Mouse (Mus musculus): Measurements from ENCODE around the gene Sdhaf1.

Gene Sdhaf1

GRCm38 (mm10) chr7:30294296-30294695, 29.4 kb downstream of the Sdhaf1 start:
- no peak for DNase-seq (ENCODE audit: low spot score in 2 of 2)

DNA sequence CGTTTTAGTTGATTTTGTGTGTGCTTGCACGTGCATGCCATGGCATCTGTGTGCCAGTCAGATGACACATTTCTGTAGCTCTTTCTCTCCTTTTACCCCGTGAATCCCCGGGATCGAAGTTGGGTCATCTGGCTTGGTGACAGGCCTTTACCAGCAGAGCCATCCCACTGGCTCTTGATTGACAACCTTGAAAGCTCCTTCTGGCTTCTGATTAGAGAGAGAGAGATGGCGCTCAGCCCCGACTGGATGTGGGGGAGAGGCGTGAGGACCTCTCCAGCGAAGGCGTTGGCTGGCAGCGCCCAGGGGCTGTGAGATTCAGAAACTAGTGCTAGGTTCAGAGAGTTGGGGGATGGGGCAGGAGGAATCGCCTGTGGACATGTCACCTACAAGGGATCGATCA, 29.9 kb downstream of the Sdhaf1 start:
- DNase-seq (ENCODE audit: low spot score in 2 of 2) = no peak

GRCm38 (mm10) chr7:30291215-30292131, 32.2 kb downstream of the Sdhaf1 start, which contains the start of gene Clip3:
Clip3 (plus strand) TSS chr7:30291728.
- DNase-seq (ENCODE audit: low spot score in 2 of 2) = peak in 1 of 2 experiments; percentile 35

DNA sequence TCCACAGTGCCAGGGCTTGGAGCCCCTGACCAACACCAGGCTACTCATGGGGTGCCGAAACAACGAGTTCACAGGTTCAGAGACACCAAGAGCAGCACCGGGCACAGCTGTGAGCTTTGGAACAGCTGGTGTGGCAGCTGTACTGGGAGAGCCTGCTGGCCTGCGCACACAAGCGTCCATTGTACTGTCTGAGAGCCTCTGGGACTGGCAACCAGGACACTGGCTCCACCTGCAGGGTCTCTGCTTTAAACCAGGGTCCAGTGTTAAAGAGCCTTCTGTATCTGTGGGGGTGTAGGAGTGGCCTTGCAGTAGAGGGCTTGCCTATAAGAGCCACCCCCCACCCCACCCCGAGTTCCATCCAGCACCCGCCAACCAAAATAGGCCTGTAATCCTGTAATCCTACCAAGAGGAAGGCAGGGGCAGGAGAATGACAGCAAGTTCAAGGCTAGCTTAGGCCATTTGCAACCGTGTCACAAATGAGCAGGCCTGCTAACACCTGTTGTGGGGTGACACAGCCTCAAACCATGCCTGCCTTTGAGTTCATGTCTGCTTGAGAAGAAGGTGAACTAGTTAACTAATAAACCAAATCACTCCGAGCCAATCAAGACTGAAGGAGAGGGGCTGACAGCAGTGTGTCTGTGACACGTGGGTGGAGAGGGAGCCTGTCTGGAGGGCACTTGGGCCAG, 33.8 kb downstream of the Sdhaf1 start:
- no peak for DNase-seq (ENCODE audit: low spot score in 2 of 2)

GRCm38 (mm10) chr7:30289071-30289713, 34.5 kb downstream of the Sdhaf1 start:
- no peak for DNase-seq (ENCODE audit: low spot score in 2 of 2)

GRCm38 (mm10) chr7:30288046-30288445, 35.6 kb downstream of the Sdhaf1 start:
- DNase-seq (ENCODE audit: low spot score in 2 of 2) = no peak

DNA sequence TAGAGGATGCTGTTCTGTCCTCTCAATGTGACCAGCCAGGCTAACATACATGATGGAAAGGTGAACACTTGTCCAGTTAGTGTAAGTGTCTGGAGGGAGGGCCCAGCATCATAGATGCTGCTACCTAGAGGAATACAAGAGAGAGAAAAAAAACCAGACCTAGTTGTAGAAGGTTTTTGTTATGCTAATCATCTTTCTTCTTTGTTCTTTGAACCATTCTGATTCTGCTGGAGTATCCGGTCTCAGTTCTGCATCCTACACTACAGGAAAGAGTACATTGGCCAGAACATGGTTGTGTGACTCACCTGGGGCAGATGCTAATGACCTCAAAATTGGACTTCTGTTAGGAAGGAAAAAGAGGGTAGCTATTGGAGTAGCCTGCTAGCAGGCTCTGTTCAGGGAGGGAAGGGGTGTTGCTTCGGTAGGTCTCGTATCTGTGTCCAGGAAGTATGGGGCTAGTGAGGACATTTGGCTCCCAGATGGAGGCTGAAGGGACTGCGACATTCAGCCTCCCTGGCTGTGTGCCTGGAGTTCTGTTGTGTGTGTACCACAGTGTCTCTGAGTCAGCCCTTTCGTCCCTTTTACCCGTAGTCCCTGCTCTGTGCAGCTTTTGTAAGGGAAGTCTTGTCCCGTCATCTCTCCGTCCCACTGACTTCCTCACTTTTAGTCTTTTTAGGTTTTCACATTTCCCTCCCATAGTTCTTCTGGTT, 36.8 kb downstream of the Sdhaf1 start:
- DNase-seq (ENCODE audit: low spot score in 2 of 2) = no peak

DNA sequence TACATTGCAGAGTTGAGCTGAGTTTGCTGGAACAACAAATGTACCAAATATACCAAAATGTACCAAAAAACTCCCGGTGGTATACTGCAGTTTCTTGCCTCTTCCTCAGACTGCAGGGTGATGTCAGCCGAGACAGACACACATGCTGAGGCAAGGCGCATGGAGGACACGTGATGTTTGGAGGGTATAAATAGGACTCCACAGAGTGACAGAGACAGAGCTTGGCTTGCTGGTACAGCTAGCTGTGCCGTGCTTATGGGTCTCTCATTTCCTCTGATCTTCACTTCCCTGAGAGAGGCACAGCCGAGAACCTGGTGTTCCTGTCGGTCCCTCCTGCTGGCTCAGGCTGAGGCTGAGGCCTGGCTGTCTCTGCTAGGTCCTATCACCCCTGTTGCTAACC, 41.0 kb downstream of the Sdhaf1 start:
- DNase-seq (ENCODE audit: low spot score in 2 of 2) = no peak

DNA sequence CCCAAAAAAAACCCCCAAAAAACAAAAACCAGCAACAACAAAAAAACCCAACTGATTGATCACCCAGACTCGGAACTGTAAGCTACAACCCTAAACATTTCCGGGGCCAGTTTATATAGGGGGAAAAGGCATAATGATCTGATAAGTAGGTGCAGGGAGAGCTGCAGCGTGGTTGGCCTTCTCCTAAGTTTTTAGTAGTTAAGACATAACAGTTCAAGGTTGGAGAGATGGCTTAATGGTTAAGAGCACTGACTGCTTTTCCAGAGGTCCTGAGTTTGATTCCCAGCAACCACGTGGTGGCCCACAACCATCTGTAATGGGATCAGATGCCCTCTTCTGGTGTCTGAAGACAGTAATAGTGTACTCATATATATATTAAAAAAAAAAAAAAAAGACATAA, 42.2 kb downstream of the Sdhaf1 start:
- no peak for DNase-seq (ENCODE audit: low spot score in 2 of 2)

GRCm38 (mm10) chr7:30280670-30281138, 43.0 kb downstream of the Sdhaf1 start:
- peak; percentile 66 to 80 for DNase-seq (ENCODE audit: low spot score in 2 of 2)

- DNase-seq (ENCODE audit: low spot score in 2 of 2) = peak; percentile 87 to 94
These were observed 43.6 kb downstream of the Sdhaf1 start, which contains the start of the genes Thap8 and Wdr62 for GRCm38 (mm10) chr7:30279951-30280669. Thap8 (plus strand) TSS chr7:30280094. Wdr62 (minus strand) TSS chr7:30280419.

DNA sequence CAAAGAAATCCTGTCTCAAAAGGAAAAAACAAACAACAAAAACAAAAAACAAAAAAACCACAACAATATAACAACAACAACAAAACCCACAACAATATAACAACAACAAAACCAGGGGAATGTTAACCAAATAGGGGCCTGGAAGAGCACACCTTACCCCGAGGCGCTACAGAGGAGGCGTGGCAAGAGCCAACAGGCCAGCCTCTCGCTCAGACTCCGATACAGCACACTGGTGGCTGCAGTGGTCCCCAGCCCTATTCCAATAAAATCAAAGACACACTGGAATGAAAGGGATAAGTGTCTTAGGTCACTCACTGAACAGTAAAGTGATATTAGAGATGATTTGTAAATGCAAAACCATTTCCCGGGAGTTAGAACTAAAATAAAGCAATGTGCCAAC, 44.2 kb downstream of the Sdhaf1 start:
- peak in 1 of 2 experiments; percentile 46 for DNase-seq (ENCODE audit: low spot score in 2 of 2)

- DNase-seq (ENCODE audit: low spot score in 2 of 2) = no peak
These were observed 44.8 kb downstream of the Sdhaf1 start for GRCm38 (mm10) chr7:30278911-30279310.

DNA sequence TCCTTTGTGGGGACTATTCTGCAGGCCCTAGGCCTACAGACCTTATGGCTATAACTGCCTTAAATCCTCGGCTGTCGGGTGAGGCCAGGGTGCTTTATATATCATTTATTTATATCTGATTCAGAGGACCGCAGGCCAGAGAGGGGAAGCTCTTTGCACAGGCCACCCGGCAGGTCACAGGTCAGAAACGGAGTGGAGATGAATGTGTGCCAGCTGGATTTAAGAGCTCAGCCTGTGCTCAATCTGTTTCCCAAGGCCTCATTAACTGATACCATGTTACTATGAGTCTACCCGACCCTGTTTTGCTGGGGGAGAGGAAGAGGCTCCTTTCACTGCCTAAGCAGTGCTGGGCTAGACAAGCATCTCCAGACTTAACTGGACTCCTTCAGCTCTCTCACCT, 49.3 kb downstream of the Sdhaf1 start:
- no peak for DNase-seq (ENCODE audit: low spot score in 2 of 2)

Measured in spleen, postnatal 10 days (tissue).